Mouse (Mus musculus): ENCODE measurements around the gene Zfp455.
"Not testable (repeated sequence)": the region's sequence is repeated elsewhere in the genome, so short reads cannot be mapped to it uniquely, and the experiment has no call there.

- TF ChIP-seq CTCF (IDR thresholded peaks at IDR 0.05; ENCODE audit: low read depth, low read length); POLR2A (IDR thresholded peaks at IDR 0.05; ENCODE audit: borderline replicate concordance, low read depth, low read length): not testable (repeated sequence)
Measured at GRCm38 (mm10) chr13:67172991-67173722, 21.1 kb upstream of the Zfp455 start, which contains the start of gene Rsl1.
